Mouse (Mus musculus) kidney, adult 2 months (tissue): ENCODE measurements at regions not wholly inside any gene's neighbourhood (a gene's known extent, or its start where the extent isn't known, plus 50 kb on each side); places are given as distances from the start of the nearest gene placed in this dataset.

Experiments
- CTCF ChIP-seq: fragments of 200-500 bp; conservative IDR thresholded peaks from 2 replicates; pipeline ENCODE4 v1.5.1; 2011; ENCODE audit warnings: low read depth, mild to moderate bottlenecking, control low read depth, low read length, moderate library complexity, mixed read lengths; ENCODE audit not compliant: insufficient read depth, insufficient read length
- POLR2A ChIP-seq: fragments of 200-500 bp; IDR thresholded peaks from one replicate; pipeline ENCODE4 v1.6.1; 2011; ENCODE audit warnings: low read depth, low read length, control low read depth

- TF ChIP-seq POLR2A (no peak), CTCF (no peak)
These were observed 498.7 kb downstream of the Cdh26 start for GRCm38 (mm10) chr2:178929033-178929432.
